Mouse (Mus musculus): ENCODE results near the gene Pam.

- TF ChIP-seq CTCF (IDR thresholded peaks at IDR 0.05; ENCODE audit: low read depth) (no peak), EP300 (optimal IDR thresholded peaks at IDR 0.05) (no peak)
These were observed 207.9 kb downstream of the Pam start for GRCm38 (mm10) chr1:97887511-97887910.

Measured in stomach, postnatal 0 days (tissue).